ENCODE assay signal across 9 mouse cellular contexts in the genomic region with DNA sequence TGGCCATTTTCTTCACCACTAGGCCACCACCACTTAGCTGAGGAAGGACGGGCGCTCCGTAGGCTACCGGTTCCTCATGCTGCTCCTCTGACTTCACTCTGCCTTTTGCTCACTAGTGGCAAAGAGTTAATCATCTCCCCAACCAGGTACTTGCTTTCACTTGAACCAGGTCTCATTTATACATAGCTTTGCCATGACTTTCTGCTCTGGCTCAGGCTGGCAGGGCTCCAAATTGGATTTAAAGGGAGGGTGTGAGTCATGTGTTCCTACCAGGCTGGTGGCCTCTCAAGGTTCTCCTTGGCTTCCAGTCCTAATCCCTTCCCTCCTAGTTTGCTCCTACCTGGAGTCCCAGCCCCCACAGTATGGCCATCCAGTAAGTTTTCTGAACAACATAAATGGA.
DNase-seq lines count a peak whose midpoint lies in the region.
"Had no signal": no experiment of that assay in that cellular context is flagged by ENCODE, and none has a peak within 500 bp of the region (broad histone marks: within the 10 kb centered on the region; RNA-seq: fewer than 3 reads in every experiment).

No protein-coding gene starts in this region.

- peak; percentile 75 for DNase-seq in MN1 (ENCODE audit: low spot score)
- peak; percentile 65 for DNase-seq in adrenal gland, postnatal 10 days
- DNase-seq in kidney, postnatal 10 days: peak; percentile 88
- peak; percentile 41 for DNase-seq in lung, postnatal 10 days
- DNase-seq in thymus, postnatal 4 days: no peak
- DNase-seq in cerebellum, adult 8-10 months: no peak
- no peak for DNase-seq in ovary, adult 18-20 months (ENCODE audit: low spot score)
- DNase-seq: cerebellum, adult 9-10 months; retina, postnatal 1 day had no signal

Comparison
In these comparisons a context has a peak if more than half of its experiments do, and no peak if none do; other contexts are left out.
1. DNase-seq: peak in MN1 (single experiment), adrenal gland, postnatal 10 days (single experiment), kidney, postnatal 10 days (single experiment) and lung, postnatal 10 days (single experiment); none in thymus, postnatal 4 days (single experiment), cerebellum, adult 8-10 months (single experiment) and ovary, adult 18-20 months (single experiment).